Mouse (Mus musculus) testis, adult 2 months (tissue): ENCODE results near the gene Slc43a2. TPM values are rescaled to one million over a fixed set of nuclear protein-coding genes. Genes with fewer than 3 reads are reported as not detected.
A peak's percentile ranks its signal among the peaks of the same experiment; 100 is the strongest.

ENCODE experiments used
- H3K27ac ChIP-seq: fragments of 200-500 bp; 2 replicates; pipeline ENCODE4 v1.5.1; 2012; ENCODE audit warnings: low read depth, low read length; ENCODE audit not compliant: control insufficient read depth, insufficient read depth
- H3K27me3 ChIP-seq: fragments of 200-500 bp; 2 replicates; pipeline ENCODE4 v1.6.1; 2012; ENCODE audit warnings: mild to moderate bottlenecking, low read length, moderate library complexity; ENCODE audit not compliant: control insufficient read depth, insufficient read depth
- H3K36me3 ChIP-seq: fragments of 200-500 bp; 2 replicates; pipeline ENCODE4 v1.6.1; 2012; ENCODE audit warnings: mild to moderate bottlenecking, low read length; ENCODE audit not compliant: control insufficient read depth, insufficient read depth
- H3K4me1 ChIP-seq: fragments of 200-500 bp; 2 replicates; pipeline ENCODE4 v1.6.1; 2012; ENCODE audit warnings: low read length; ENCODE audit not compliant: control insufficient read depth, insufficient read depth
- H3K4me3 ChIP-seq: fragments of 200-500 bp; 2 replicates; pipeline ENCODE4 v1.5.1; 2012; ENCODE audit warnings: low read depth, mild to moderate bottlenecking, low read length, moderate library complexity, mixed read lengths; ENCODE audit not compliant: control insufficient read depth
- CTCF ChIP-seq: fragments of 200-500 bp; IDR thresholded peaks from 2 replicates; pipeline ENCODE4 v1.5.1; 2012; ENCODE audit warnings: low read depth, mild to moderate bottlenecking, inconsistent platforms, low read length, moderate library complexity; ENCODE audit not compliant: control insufficient read depth, insufficient read depth, insufficient replicate concordance
- POLR2A ChIP-seq: fragments of 200-500 bp; IDR thresholded peaks from 2 replicates; pipeline ENCODE4 v1.6.1; 2012; ENCODE audit warnings: low read depth, mild to moderate bottlenecking, inconsistent platforms, low read length, moderate library complexity; ENCODE audit not compliant: control insufficient read depth
- polyA plus RNA-seq: library from polyadenylated mRNA; depleted of rRNA; stranded (reverse); fragments of >200 nt; gene quantifications from 2 replicates; pipeline ENCODE4 v1.2.3, GENCODE M21; 2012

The Slc43a2 gene
- polyA plus RNA-seq, 1 experiment, result 27.1 TPM

- H3K4me1 ChIP-seq, result peaks cover 9% of the 10 kb centered on the region
- H3K4me3 ChIP-seq, result no peak overlapping the region
- H3K27ac ChIP-seq, result no peak overlapping the region
- TF ChIP-seq POLR2A, result no peak
- TF ChIP-seq CTCF, result no peak
- H3K27me3 ChIP-seq, result no peaks in the 10 kb centered on the region
- peaks cover 9% of the 10 kb centered on the region for H3K36me3 ChIP-seq
Observed at GRCm38 (mm10) chr11:75508162-75508561, 23.3 kb upstream of the Slc43a2 start.

- TF ChIP-seq CTCF (no peak), POLR2A (no peak)
- Histone ChIP-seq H3K27me3 (no peaks in the 10 kb centered on the region), H3K27ac (no peak overlapping the region), H3K4me3 (no peak overlapping the region), H3K4me1 (peaks cover 9% of the 10 kb centered on the region), H3K36me3 (peaks cover 9% of the 10 kb centered on the region)
Observed at GRCm38 (mm10) chr11:75508904-75509303, 22.6 kb upstream of the Slc43a2 start.

- TF ChIP-seq CTCF (no peak), POLR2A (no peak)
- H3K36me3 ChIP-seq, result peaks cover 6% of the 10 kb centered on the region
- H3K27ac ChIP-seq, result peak within 1 kb of the TSS; percentile 75
- H3K4me1 ChIP-seq, result peaks cover 10% of the 10 kb centered on the region
- no peaks in the 10 kb centered on the region for H3K27me3 ChIP-seq
- peak within 1 kb of the TSS; percentile 80 for H3K4me3 ChIP-seq
Observed at GRCm38 (mm10) chr11:75509741-75510626, 21.5 kb upstream of the Slc43a2 start, which contains the start of gene Rilp. Rilp (plus strand) TSS chr11:75510094.

GRCm38 (mm10) chr11:75510627-75510993, 20.9 kb upstream of the Slc43a2 start:
- H3K36me3 ChIP-seq, result peaks cover 4% of the 10 kb centered on the region
- peak overlapping the region; percentile 75 for H3K27ac ChIP-seq
- H3K4me1 ChIP-seq, result peaks cover 15% of the 10 kb centered on the region
- TF ChIP-seq POLR2A (peak; percentile 51; the same call in 1 of the 2 replicates), CTCF (peak; percentile 83)
- peak overlapping the region; percentile 80 for H3K4me3 ChIP-seq
- H3K27me3 ChIP-seq, result no peaks in the 10 kb centered on the region

- TF ChIP-seq POLR2A (no peak), CTCF (no peak)
- no peaks in the 10 kb centered on the region for H3K27me3 ChIP-seq
- no peak overlapping the region for H3K27ac ChIP-seq
- no peak overlapping the region for H3K4me3 ChIP-seq
- H3K4me1 ChIP-seq, result peaks cover 15% of the 10 kb centered on the region
- H3K36me3 ChIP-seq, result peaks cover 2% of the 10 kb centered on the region; the same call in 1 of the 2 replicates
Observed at GRCm38 (mm10) chr11:75511213-75511612, 20.3 kb upstream of the Slc43a2 start.

GRCm38 (mm10) chr11:75512301-75513018, 19.0 kb upstream of the Slc43a2 start:
- H3K4me3 ChIP-seq, result no peak overlapping the region
- TF ChIP-seq CTCF (no peak), POLR2A (no peak)
- peaks cover 2% of the 10 kb centered on the region; the same call in 1 of the 2 replicates for H3K36me3 ChIP-seq
- H3K27me3 ChIP-seq, result no peaks in the 10 kb centered on the region
- H3K4me1 ChIP-seq, result peaks cover 15% of the 10 kb centered on the region
- no peak overlapping the region for H3K27ac ChIP-seq

GRCm38 (mm10) chr11:75513336-75513735, 18.2 kb upstream of the Slc43a2 start, which contains the start of gene Scarf1:
Scarf1 (plus strand) TSS chr11:75513540.
- H3K4me1 ChIP-seq, result peaks cover 15% of the 10 kb centered on the region
- no peak within 1 kb of the TSS for H3K27ac ChIP-seq
- H3K27me3 ChIP-seq, result no peaks in the 10 kb centered on the region
- TF ChIP-seq POLR2A, result no peak
- TF ChIP-seq CTCF, result no peak
- no peak within 1 kb of the TSS for H3K4me3 ChIP-seq
- no peaks in the 10 kb centered on the region; the same call in 1 of the 2 replicates for H3K36me3 ChIP-seq
